Mouse (Mus musculus) layer of hippocampus, postnatal 10 days (tissue): ENCODE data around the gene Gpr173. TPM values are rescaled to one million over a fixed set of nuclear protein-coding genes. Genes with fewer than 3 reads are reported as not detected.

Source experiments
- DNase-seq, 2 experiments: peaks; one replicate each; pipeline ENCODE4 v3.0.0; 2021; ENCODE audit warnings: low spot score in 2 of 2
- total RNA-seq, 2 experiments: library from RNA; stranded (reverse); gene quantifications; 2 replicates each; pipeline ENCODE4 v1.2.3; 2021

The Gpr173 gene
- total RNA-seq, 2 experiments from 2014 or later = 22.7 to 24.0 TPM

DNA sequence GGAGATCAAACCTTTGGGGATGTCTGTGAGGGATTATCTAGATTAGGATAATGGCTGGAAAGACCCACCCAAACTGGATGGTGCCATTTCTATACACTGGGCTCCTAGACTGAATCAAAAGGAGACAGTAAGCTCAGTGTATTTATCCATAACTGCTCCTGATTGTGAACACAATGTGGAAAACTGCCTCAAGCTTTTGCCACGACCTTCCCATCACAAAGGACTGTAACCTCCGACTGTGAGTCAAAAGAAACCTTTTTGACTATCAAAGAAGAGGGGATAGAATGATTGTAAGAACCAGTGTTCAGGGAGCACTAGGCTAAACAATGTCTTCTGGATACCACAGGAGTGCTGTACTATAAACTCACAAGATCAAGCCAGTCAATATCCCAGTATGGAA, 62.3 kb downstream of the Gpr173 start:
- no peak for DNase-seq

Other genes starting within 250 kb of the Gpr173 start
- 100 to 1,000 TPM; 107 TPM for gene Iqsec2, start 224.4 kb downstream of the Gpr173 start, total RNA-seq
- 10 to 100 TPM; 55.2 to 73.3 TPM for gene Kdm5c, start 135.7 kb downstream of the Gpr173 start, total RNA-seq
- 10 to 100 TPM; 40.5 to 48.6 TPM for gene Kantr, start 41.2 kb downstream of the Gpr173 start, total RNA-seq
- gene Tspyl2, start 26.3 kb downstream of the Gpr173 start, total RNA-seq = 10 to 100 TPM; 68.6 to 71.2 TPM
- gene Cldn34a, start 194.6 kb upstream of the Gpr173 start, total RNA-seq = not detected